Mouse (Mus musculus): ENCODE data around the gene Ddah1.
"Not testable (repeated sequence)": the region's sequence is repeated elsewhere in the genome, so short reads cannot be mapped to it uniquely, and the experiment has no call there.

Gene Ddah1

GRCm38 (mm10) chr3:145864033-145864712 lies 105.7 kb downstream of the Ddah1 start:
- no peak for DNase-seq (ENCODE audit: low read depth, low spot score)

DNA sequence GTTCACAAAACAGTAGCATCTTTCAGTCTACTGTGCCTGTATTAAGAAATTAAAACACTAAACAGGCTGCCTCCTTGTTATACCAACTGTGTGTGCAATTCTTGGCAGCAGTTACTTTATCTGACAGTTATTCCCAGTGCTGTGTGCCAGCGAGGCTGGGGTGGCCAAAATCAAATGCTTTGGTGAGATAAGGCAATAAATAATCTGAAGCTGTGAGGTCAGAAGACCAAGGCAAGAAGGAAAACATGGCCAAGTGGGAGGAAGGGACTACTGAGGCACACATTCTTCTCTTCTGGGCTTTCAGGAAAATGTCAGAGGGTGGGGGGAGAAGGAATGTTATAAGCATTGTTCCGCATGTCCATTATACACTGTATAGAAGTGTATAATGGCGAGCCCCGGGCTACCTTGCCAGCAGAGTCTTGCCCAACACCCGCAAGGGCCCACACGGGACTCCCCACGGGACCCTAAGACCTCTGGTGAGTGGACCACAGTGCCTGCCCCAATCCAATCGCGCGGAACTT lies 106.3 kb downstream of the Ddah1 start:
- DNase-seq (ENCODE audit: low read depth, low spot score): no peak

DNA sequence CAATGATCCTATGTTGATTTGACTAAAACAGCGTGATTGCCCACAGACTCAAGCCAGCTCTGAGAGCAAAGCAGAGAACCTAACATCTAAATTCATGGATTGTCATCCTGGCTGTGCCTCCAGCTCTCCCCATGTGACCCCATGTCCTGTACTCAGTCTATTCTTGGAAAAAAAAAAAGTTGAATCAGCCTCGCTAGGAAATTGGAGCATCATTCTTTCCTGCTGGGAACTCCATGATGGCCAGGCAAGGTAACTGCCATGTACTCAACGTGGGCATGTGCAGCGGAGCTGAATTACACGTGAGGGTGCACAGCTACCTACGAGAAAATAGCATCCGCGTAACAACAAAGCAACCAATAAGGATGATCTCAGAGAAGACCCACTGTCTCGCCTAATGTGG lies 114.2 kb downstream of the Ddah1 start:
- no peak for DNase-seq (ENCODE audit: low read depth, low spot score)

GRCm38 (mm10) chr3:145873271-145873670 lies 114.8 kb downstream of the Ddah1 start:
- no peak for DNase-seq (ENCODE audit: low read depth, low spot score)

DNA sequence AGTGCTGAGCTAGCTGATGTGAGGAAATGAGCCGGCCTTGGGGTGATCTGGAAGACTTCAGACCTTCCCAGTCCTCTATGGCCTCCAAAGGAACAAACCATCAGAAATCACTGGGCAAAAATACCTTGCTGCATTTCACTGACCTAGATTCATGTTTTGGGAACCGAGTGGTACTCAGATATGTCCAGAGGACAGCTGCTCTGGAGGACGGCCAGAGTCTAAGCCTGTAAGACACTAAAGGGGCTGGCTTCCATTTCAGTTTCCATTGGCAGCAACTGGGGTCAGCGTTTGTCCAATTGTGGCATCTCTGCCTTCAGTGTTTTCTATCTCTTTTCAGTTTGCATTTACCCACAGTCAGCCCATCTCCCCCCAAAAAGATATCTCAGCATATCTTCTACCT lies 115.7 kb downstream of the Ddah1 start:
- DNase-seq (ENCODE audit: low read depth, low spot score): no peak

GRCm38 (mm10) chr3:145876120-145876519 lies 117.6 kb downstream of the Ddah1 start:
- DNase-seq (ENCODE audit: low read depth, low spot score): no peak

DNA sequence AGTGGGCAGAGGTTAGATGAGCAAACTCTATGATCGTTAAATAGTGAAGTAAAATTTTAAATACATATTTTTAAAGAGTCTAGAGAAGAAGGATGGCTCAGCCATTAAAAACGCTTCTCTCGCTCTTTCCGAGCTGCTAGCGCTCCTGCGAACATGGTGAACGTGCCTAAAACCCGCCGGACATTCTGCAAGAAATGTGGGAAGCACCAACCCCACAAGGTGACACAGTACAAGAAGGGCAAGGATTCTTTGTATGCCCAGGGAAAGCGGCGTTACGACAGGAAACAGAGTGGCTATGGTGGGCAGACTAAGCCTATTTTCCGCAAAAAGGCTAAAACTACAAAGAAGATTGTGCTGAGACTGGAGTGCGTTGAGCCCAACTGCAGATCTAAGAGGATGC lies 120.4 kb downstream of the Ddah1 start:
- DNase-seq (ENCODE audit: low read depth, low spot score): not testable (repeated sequence)

- DNase-seq (ENCODE audit: low read depth, low spot score): no peak
Measured at GRCm38 (mm10) chr3:145880335-145880734, 121.9 kb downstream of the Ddah1 start.

DNA sequence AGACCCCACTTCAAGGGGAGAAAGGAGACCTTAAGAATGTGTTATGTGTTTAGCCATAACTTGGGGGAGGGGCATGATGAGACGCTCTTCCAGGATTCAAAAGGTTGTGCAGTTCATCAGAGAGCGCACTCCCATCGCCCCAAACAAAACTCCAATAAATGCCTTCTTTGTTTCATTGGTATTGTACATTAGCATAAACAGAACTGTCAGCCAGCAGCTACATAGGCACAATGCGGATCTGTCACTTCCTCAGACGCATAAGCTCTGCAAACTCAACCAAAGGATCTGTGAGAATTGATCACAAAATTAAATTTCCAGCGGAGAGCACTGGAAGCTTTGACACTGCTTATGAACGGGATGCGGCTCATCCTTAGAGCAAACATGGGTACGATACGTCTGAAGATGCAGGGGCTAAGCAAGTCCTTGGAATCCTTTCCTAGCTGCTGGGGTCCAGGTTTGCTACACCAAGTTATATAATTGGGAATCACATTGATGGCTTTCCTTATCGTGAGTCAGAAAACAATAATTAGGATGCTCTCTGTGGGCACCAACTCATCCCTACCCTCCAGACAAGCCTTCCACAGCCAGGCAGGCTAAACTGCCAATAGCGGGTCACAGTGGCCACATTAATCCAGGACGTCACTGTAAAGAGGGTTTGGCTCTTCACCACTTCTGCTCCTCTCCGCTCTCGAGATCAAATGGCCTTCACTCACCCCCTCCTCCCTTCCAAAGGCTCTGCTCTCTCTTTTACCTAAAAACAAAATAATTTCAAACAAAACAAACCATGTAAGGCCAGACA lies 123.8 kb downstream of the Ddah1 start:
- DNase-seq (ENCODE audit: low read depth, low spot score): no peak

DNA sequence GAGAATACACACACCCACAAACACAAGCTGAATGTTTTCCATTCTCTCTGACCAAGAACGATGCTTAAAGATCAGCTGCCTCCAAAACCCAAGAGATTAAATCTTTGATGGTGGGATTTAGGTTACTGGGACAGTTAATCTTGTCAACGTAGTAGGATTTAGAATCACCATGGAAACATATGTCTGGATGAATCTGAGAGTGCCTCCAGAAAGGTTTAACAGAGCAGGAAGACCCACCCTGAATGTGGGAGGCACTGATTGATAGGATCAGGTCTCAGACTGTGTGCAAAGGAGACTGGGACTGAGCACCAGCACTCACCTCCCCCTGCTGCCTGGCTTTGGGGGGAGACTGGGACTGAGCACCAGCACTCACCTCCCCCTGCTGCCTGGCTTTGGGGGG lies 124.8 kb downstream of the Ddah1 start:
- peak; percentile 43 for DNase-seq (ENCODE audit: low read depth, low spot score)

GRCm38 (mm10) chr3:145885376-145885775 lies 126.9 kb downstream of the Ddah1 start:
- no peak for DNase-seq (ENCODE audit: low read depth, low spot score)

DNA sequence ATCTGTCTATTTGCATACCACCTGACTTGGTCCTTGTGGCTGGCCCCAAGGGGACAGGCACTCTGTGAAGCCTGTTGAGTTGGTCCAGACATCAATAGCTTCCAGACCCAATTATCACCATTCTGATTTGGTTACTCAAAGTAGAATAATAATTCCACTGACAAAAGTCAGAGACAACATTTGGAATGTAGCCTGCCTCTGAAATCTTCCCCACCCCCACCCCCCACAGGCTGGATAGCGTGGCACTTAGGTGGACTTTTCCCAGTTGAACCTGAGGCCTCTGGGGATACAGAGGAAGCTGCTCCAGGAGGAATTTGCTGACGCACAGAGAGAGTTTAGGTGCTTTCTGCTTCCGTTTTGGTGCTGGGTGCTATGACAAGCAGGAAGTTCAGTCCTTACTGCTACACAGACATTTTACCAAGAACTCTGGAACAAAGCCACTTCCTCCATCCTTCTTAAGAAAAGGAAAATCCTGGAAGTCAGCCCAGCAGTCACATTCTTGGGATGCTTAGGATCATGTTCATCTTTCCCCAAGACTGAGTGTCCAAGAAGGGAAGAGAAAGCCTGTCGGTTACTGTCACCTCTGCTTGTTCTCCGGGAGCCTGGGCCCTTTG lies 127.5 kb downstream of the Ddah1 start:
- DNase-seq (ENCODE audit: low read depth, low spot score): no peak

- no peak for DNase-seq (ENCODE audit: low read depth, low spot score)
Measured at GRCm38 (mm10) chr3:145887430-145887971, 129.0 kb downstream of the Ddah1 start.

DNA sequence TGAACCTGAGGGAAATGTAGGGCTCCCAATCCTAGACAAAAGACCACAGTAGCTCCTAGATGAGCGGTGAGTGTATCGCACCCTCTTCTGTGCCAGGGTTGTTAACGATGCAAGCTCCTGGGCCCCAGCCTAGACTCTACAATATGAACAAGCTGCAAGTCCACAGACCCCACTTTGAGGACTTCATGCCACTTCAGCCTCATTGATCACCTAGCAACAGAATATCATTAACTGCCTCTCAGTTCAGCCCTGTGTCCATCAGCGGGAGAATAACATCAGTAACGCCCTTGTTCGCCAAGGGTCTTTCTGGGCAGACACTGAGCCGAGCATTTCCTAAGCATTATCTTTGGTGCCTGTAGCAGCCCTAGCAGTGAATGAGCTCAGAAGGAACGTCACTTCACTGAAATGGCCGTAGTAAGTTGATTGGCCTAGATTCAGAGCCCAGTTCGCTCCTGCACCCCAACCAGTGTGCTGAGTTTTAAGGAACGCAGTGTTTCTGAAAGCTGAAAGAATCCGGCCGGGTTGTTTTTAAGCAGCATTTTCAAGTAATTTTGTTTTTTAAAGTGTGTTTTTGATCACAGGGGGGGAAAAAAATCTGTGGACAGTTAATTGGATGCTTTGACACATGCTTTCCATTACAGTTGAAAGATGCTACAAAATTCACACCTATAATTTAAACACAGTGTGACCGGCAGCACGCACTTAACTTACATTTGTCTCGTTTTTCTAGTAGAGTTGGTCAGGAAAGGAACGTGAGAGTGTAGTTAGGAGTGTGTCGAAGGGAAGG lies 132.1 kb downstream of the Ddah1 start:
- DNase-seq (ENCODE audit: low read depth, low spot score): no peak

DNA sequence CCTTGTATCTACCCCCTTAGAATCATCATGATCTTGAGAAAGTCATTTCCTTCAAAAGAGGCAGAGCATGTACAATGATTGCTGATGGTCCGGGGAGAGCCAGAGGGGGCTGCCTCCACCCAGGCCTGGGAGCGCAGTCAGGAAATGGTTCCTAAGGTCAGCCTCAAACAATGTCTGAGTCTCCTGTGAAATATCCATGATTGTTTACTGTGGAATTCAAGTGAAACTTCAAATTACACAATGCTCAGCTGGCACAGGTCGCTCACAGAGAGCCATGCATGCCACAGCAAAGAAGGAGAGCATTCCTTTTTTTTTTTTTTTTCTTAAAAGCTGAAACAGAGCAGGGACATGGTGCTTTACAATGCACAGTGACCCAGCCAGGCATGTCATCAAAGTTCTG lies 134.0 kb downstream of the Ddah1 start:
- no peak for DNase-seq (ENCODE audit: low read depth, low spot score)

GRCm38 (mm10) chr3:145894131-145894530 lies 135.7 kb downstream of the Ddah1 start:
- no peak for DNase-seq (ENCODE audit: low read depth, low spot score)

DNA sequence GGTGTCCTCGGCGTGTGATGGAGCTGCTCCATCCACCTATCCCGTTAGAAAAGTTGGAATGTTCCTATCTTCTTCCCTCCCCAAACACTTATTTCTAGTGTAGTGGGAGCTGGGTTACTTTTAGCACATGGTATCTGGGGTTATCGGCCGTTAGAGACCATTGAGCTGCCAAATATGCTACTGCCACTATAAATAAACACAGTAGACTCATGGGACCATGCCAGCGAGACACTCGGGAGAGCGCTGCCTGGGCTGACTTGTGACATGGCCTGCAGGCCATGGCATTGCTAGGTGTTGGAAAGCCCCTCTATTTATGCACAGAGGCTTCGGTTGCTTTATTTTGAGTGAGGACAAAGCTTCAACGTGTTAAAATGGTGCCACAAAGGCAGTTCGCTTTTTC lies 139.3 kb downstream of the Ddah1 start:
- no peak for DNase-seq (ENCODE audit: low read depth, low spot score)

DNA sequence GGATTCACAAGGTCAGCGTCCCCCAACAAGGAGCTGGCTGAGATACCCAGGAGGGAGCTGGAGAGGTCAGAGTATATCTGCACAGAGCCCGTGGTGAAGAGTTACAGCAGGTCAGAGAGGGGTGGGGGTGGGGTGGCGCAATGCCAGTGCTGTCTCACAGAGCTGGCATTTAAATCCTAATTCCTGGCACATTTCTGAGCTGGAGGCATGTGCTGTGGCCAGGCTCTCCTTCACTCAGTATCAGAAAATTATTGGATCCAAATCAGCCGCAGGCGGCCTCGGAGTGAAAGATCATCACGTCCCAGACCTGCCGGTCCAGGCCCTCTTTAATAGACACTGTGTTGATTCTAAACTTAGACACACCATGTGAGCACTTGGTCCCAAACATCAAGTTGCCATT lies 141.4 kb downstream of the Ddah1 start:
- DNase-seq (ENCODE audit: low read depth, low spot score): no peak

GRCm38 (mm10) chr3:145903530-145903929 lies 145.1 kb downstream of the Ddah1 start:
- no peak for DNase-seq (ENCODE audit: low read depth, low spot score)

GRCm38 (mm10) chr3:145904850-145905776 lies 146.6 kb downstream of the Ddah1 start:
- DNase-seq (ENCODE audit: low read depth, low spot score): peak; percentile 46

Data from retina, postnatal 7 days (tissue).